Mouse (Mus musculus): Measurements from ENCODE around the gene Marc2.

The Marc2 gene

GRCm38 (mm10) chr1:184809578-184810001 is 36.7 kb downstream of the Marc2 start:
- in situ Hi-C loops (cut with MboI; ENCODE audit: low sequenced_read_pairs): no loop called here

- in situ Hi-C loops (cut with MboI; ENCODE audit: low sequenced_read_pairs): no loop called here
These were observed 37.7 kb downstream of the Marc2 start for GRCm38 (mm10) chr1:184808418-184809012.

- in situ Hi-C loops (cut with MboI; ENCODE audit: low sequenced_read_pairs): no loop called here
These were observed 38.4 kb downstream of the Marc2 start for GRCm38 (mm10) chr1:184807627-184808417.

- in situ Hi-C loops (cut with MboI; ENCODE audit: low sequenced_read_pairs): no loop called here
These were observed 39.1 kb downstream of the Marc2 start for GRCm38 (mm10) chr1:184807123-184807522.

GRCm38 (mm10) chr1:184805749-184806148 is 40.5 kb downstream of the Marc2 start:
- in situ Hi-C loops (cut with MboI; ENCODE audit: low sequenced_read_pairs): no loop called here

- in situ Hi-C loops (cut with MboI; ENCODE audit: low sequenced_read_pairs): no loop called here
These were observed 52.9 kb downstream of the Marc2 start for GRCm38 (mm10) chr1:184793163-184793876.

GRCm38 (mm10) chr1:184791109-184791508 is 55.1 kb downstream of the Marc2 start:
- in situ Hi-C loops (cut with MboI; ENCODE audit: low sequenced_read_pairs): no loop called here

GRCm38 (mm10) chr1:184786376-184787151 is 59.7 kb downstream of the Marc2 start:
- in situ Hi-C loops (cut with MboI; ENCODE audit: low sequenced_read_pairs): no loop called here

GRCm38 (mm10) chr1:184783641-184784040 is 62.6 kb downstream of the Marc2 start:
- in situ Hi-C loops (cut with MboI; ENCODE audit: low sequenced_read_pairs): no loop called here

GRCm38 (mm10) chr1:184782161-184782513 is 64.1 kb downstream of the Marc2 start:
- in situ Hi-C loops (cut with MboI; ENCODE audit: low sequenced_read_pairs): no loop called here

- in situ Hi-C loops (cut with MboI; ENCODE audit: low sequenced_read_pairs): no loop called here
These were observed 64.7 kb downstream of the Marc2 start for GRCm38 (mm10) chr1:184781286-184782160.

- in situ Hi-C loops (cut with MboI; ENCODE audit: low sequenced_read_pairs): no loop called here
These were observed 68.1 kb downstream of the Marc2 start for GRCm38 (mm10) chr1:184778157-184778556.

GRCm38 (mm10) chr1:184777061-184777795 is 69.0 kb downstream of the Marc2 start:
- in situ Hi-C loops (cut with MboI; ENCODE audit: low sequenced_read_pairs): no loop called here

GRCm38 (mm10) chr1:184775289-184775688 is 71.0 kb downstream of the Marc2 start:
- in situ Hi-C loops (cut with MboI; ENCODE audit: low sequenced_read_pairs): no loop called here

GRCm38 (mm10) chr1:184771891-184772249 is 74.4 kb downstream of the Marc2 start:
- in situ Hi-C loops (cut with MboI; ENCODE audit: low sequenced_read_pairs): no loop called here

- in situ Hi-C loops (cut with MboI; ENCODE audit: low sequenced_read_pairs): no loop called here
These were observed 74.9 kb downstream of the Marc2 start for GRCm38 (mm10) chr1:184771202-184771890.

GRCm38 (mm10) chr1:184763866-184764265 is 82.4 kb downstream of the Marc2 start:
- in situ Hi-C loops (cut with MboI; ENCODE audit: low sequenced_read_pairs): no loop called here
